Mouse (Mus musculus) E14TG2a.4 (cell line): ENCODE data around the gene Rtn4.

ENCODE experiments used
- CTCF ChIP-seq: conservative IDR thresholded peaks from 2 replicates; pipeline ENCODE4 v1.5.1; 2014; ENCODE audit warnings: low read length
- NANOG ChIP-seq: IDR thresholded peaks from 2 replicates; pipeline ENCODE4 v1.6.1; 2014; ENCODE audit warnings: borderline replicate concordance, low read length, mixed read lengths

GRCm38 (mm10) chr11:29644421-29644820 is 48.3 kb upstream of the Rtn4 start:
- TF ChIP-seq CTCF = no peak
- no peak for TF ChIP-seq NANOG
